Mouse (Mus musculus) cerebellum, adult 2 months (tissue): ENCODE data around the gene Chchd1.

Source experiments
- CTCF ChIP-seq: fragments of 200-500 bp; IDR thresholded peaks from 2 replicates; pipeline ENCODE4 v1.5.1; 2011; ENCODE audit warnings: low read depth, mild to moderate bottlenecking, control low read depth, low read length, moderate library complexity, borderline replicate concordance; ENCODE audit not compliant: insufficient read depth
- POLR2A ChIP-seq: fragments of 200-500 bp; IDR thresholded peaks from 2 replicates; pipeline ENCODE4 v1.6.1; 2011; ENCODE audit warnings: low read length, control low read depth, borderline replicate concordance; ENCODE audit not compliant: insufficient read depth

GRCm38 (mm10) chr14:20750503-20750902, 47.7 kb downstream of the Chchd1 start:
- TF ChIP-seq POLR2A (no peak), CTCF (no peak)
